Mouse (Mus musculus) ES-E14 (cell line): ENCODE data around the gene Dlgap1.

ENCODE experiments used
- CHD2 ChIP-seq: IDR thresholded peaks from 2 replicates; pipeline ENCODE4 v1.6.1; 2014; ENCODE audit warnings: mild to moderate bottlenecking, low read depth, low read length, inconsistent platforms
- HCFC1 ChIP-seq: IDR thresholded peaks from 2 replicates; pipeline ENCODE4 v1.6.1; 2012; ENCODE audit warnings: low read length, inconsistent platforms, borderline replicate concordance; ENCODE audit not compliant: insufficient read depth
- MAFK ChIP-seq: IDR thresholded peaks from 2 replicates; pipeline ENCODE4 v1.6.1; 2014; ENCODE audit warnings: mild to moderate bottlenecking, low read depth, low read length, inconsistent platforms; ENCODE audit not compliant: insufficient read depth
- ZC3H11A ChIP-seq: IDR thresholded peaks from 2 replicates; pipeline ENCODE4 v1.6.1; 2012; ENCODE audit warnings: low read depth, mild to moderate bottlenecking, inconsistent platforms, low read length, borderline replicate concordance
- ZNF384 ChIP-seq: IDR thresholded peaks from 2 replicates; pipeline ENCODE4 v1.6.1; 2012; ENCODE audit warnings: low read depth, low read length, inconsistent platforms

GRCm38 (mm10) chr17:70498256-70498655, 529.4 kb downstream of the Dlgap1 start:
- TF ChIP-seq ZNF384 (no peak), MAFK (no peak), CHD2 (no peak), ZC3H11A (no peak), HCFC1 (no peak)
